Mouse (Mus musculus): ENCODE results near the gene Sh3gl3. TPM values are rescaled to one million over a fixed set of nuclear protein-coding genes. Genes with fewer than 3 reads are reported as not detected.

Sh3gl3 gene
- total RNA-seq, 1 experiment from 2014 or later: not detected

DNA sequence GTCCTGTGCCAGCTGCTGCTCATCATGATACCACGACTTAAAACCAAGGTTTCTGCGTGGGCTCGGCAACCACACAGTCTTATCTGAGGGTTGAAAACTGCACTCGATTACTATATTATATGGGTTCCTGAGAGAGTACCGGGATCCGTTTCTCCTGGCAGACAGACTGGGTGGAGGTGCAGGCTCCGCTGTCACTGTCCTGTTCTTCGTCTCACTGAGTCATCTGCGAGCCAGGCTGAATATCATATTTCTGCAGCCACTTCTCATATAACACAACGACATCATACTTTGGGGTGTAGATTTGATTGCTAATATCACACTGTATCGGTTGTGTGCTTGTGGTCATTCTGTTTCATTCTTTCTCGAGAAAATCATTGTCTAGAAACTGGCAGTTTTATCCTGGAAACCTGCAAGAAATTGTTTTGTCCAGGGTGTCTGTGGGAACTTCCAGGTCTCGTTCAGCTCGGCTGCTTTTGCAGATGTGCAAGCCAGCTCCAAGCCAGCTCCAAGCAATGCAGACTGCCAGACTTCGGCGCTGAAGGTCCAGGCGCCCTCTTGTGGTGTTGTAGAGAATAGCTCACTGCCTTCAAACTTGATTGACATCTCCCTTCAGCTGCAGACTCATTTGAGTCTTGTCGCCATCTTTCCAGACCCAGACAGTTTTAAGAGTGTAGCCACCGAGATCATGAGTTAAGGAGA lies 100.5 kb downstream of the Sh3gl3 start:
- ATAC-seq (replicated peaks; ENCODE audit: insufficient number of reproducible peaks, low FRiP score, low TSS enrichment, poor library complexity, severe bottlenecking): no peak

DNA sequence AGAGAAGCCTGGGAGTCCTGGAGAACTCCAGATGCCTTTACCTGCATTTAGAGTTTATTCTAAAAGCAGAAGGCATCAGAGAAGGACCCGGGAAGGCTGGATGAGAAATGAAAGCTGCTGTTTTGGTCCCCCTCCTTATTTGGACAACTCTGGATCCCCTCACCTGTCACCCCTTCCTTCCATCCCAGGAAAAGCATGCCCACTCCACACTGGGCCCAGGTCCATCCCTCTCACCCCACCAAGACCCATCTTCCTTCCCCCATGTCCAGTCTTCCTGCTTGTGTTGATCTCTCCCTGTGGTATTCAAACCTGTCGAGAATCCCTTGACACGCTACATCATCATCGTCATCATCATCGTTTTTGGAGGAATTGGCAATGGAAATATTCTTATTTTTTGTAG lies 101.3 kb downstream of the Sh3gl3 start:
- no peak for ATAC-seq (replicated peaks; ENCODE audit: insufficient number of reproducible peaks, low FRiP score, low TSS enrichment, poor library complexity, severe bottlenecking)

DNA sequence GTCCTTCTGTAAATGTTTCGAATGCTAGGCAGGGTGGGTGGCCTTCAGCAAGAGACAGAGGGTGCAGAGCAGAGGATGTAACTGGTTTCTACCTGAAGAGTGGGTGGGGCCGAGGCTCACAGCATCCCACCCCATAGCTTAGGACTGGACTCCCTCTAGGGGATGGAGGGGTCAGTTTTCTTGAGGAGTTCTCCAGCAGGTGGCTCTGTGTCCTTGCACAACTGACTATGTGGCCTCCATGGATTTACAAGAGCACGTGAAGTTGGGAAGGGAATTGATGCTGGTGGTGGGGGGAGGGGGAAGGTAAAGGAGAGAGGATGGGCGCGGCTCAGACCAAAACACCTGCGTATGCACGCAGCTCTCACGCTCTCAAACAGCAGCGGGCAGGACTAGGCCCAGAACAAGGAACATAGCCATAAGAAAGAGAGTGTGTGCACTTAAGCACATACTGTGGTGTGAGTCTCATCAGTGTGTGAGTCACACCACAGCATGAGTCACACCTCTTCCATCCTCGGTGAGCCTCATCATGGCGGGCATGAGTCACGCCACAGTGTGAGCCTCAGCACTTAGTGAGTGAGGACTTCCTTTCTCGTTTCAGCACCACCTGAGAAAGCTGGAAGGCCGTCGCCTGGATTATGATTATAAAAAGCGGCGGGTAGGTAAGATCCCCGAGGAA lies 102.0 kb downstream of the Sh3gl3 start:
- no peak for ATAC-seq (replicated peaks; ENCODE audit: insufficient number of reproducible peaks, low FRiP score, low TSS enrichment, poor library complexity, severe bottlenecking)

DNA sequence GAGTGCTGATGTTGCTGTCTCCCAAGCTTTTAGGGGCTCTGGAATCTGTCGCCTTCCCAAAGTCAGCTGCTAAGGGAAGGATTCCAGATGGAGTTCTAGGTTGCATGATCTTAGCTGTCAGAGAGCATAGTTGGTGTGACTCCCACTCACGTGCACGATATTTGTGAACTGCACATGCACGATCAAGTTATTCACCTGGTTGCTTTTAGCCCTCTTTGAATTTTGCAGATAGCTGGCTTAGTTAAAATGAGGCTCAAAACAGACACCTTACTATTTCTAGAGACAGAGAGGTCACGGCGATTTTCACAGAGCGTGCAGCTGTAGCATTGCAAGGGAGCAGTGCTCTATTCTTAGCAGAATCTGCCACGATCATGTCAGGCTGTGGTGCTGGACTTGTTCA lies 108.4 kb downstream of the Sh3gl3 start:
- no peak for ATAC-seq (replicated peaks; ENCODE audit: insufficient number of reproducible peaks, low FRiP score, low TSS enrichment, poor library complexity, severe bottlenecking)

DNA sequence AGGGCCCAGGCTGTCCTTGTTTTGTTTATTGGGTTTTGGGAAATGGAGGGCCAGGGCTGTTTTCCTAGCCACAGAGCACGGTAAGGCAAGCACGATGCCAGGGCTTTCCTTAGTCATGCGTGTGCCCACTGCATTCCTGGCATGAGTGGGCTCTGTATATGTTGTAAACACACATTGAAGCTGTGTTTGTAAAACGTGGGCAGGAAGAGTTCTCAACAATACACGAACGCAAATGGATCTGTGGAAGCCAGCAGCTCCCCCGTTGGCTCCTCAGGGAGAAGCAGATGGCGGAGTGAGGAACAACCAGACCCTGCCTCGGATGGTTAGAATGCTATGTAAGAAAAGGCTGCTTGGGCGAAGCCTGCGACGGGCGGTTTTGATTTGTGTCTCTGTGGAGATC lies 108.8 kb downstream of the Sh3gl3 start:
- no peak for ATAC-seq (replicated peaks; ENCODE audit: insufficient number of reproducible peaks, low FRiP score, low TSS enrichment, poor library complexity, severe bottlenecking)

DNA sequence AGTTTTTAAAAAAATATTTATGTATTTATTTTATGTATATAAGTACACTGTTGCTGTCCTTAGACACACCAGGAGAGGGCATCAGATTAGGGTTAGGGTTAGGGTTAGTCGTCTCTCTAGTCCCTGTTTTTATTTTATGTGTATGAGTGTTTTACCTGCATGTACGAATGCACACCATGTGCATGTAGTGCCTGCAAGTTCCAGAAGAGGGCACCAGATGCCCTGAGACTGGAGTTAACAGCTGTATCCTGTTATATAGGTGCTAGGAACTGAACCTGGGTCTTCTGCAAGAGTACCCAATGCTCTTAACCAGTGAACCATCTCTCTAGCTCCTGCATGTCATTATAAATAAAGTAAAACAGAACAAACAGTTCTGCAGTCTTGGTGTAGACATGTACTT lies 113.6 kb downstream of the Sh3gl3 start:
- no peak for ATAC-seq (replicated peaks; ENCODE audit: insufficient number of reproducible peaks, low FRiP score, low TSS enrichment, poor library complexity, severe bottlenecking)

DNA sequence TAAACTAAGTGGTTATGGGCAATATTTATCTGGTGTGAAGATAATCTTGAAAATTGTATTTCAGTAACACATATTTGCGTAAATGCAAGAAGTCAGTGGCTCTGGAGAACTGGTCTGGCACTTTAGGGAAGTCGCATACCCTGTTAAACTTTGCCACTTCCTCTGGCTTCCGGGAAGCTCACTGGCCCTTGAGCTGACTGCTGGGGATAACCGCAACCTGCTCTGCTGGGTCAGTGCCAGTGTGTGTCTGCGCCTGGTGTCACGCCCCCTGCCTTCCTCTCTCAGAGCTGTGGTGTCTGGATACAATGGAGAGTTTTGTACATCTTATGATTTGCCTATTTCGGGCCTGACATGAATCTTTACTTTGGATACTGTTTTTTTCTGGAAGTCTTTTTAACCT lies 119.8 kb downstream of the Sh3gl3 start:
- no peak for ATAC-seq (replicated peaks; ENCODE audit: insufficient number of reproducible peaks, low FRiP score, low TSS enrichment, poor library complexity, severe bottlenecking)

DNA sequence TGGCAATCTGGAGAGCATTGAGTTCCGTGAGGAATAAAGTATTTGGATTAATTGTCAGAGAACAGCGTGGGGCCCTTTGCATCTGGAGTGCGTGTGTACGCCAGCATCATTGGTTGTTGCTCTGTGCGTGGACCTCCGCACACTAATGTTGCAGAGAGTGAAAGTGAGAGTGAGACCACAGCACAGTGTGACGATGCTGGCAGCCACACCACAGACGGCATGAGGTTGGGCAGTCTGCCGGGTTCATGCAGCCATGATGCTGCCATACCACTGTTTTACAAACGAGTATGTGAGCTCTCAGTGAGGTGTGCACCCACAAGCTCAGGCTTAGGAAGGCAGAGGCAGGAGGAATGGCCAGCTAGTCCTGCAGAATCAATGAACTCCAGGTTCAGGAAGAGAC lies 120.4 kb downstream of the Sh3gl3 start:
- no peak for ATAC-seq (replicated peaks; ENCODE audit: insufficient number of reproducible peaks, low FRiP score, low TSS enrichment, poor library complexity, severe bottlenecking)

DNA sequence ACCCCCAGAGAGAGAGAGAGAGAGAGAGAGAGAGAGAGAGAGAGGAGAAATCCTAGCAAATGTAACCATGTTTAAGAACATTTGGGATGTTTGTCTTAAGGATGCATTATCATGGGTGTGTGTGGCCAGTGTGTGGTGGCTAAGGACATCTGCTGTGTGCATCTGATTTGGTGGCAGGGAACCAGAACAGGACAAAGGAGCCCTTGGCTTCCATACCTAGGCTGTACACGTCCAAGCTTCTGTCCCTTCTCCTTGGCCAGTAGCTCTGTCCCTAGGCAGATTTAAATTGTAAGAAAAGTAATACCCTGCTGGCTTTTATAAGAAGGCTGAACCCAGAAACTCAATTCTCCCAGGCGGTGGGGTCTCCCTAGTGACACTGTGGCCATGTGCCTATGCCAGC lies 121.0 kb downstream of the Sh3gl3 start:
- ATAC-seq (replicated peaks; ENCODE audit: insufficient number of reproducible peaks, low FRiP score, low TSS enrichment, poor library complexity, severe bottlenecking): no peak

DNA sequence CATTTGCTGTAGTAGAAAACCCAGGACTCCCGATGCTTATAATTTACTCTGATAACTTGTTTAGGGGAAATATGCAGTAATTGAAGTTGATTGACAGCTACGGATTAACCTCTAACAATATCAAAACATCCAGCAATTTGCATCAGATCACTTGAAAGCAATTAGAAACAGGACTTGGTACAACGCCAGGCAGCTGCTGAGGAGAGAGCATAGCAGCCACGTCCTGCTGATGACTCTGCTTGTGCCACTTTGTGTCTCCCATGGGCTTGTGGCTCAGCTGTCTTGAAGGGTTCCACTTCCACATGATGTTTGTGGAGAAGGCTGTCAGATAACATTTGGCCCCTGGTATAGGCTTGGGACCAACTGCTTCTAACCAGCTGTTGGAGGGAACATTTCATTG lies 134.8 kb downstream of the Sh3gl3 start:
- ATAC-seq (replicated peaks; ENCODE audit: insufficient number of reproducible peaks, low FRiP score, low TSS enrichment, poor library complexity, severe bottlenecking): no peak

DNA sequence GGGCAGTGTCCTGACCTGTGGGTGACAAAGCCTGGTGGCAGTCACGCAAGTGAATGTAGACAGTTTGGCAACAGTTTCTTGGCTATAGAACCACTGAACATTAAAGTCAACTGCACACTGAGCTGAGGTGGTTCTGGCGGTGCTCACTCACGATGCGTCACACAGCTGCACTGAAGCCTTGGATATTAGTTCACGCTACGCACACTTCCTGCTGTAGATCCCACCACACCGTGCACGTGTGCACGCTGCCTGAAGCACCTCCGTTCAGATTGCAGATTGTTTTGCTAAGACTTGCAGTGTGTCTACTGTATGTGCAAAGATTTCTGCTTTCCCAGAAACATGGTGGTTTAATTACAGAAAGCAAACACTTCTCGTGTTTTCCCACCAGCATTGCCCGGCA lies 144.9 kb downstream of the Sh3gl3 start:
- no peak for ATAC-seq (replicated peaks; ENCODE audit: insufficient number of reproducible peaks, low FRiP score, low TSS enrichment, poor library complexity, severe bottlenecking)

DNA sequence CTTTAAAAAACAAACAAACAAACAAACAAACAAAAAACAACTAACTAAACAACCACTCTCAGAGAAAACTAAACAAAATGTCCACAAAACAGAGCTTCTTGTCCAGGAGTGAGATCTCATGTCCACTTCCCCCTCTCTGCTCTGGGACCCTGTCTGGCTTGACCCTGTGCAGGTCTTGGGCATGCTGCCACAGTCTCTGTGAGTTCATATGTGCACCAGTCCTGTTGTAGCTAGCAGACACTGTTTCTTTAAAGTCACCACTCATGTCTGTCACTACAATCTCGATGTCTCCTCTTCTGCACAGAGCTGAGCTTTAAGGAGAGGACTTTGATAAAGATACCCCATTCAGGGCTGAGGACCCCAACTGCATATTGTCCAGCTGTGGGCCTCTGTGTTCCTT lies 153.0 kb downstream of the Sh3gl3 start:
- ATAC-seq (replicated peaks; ENCODE audit: insufficient number of reproducible peaks, low FRiP score, low TSS enrichment, poor library complexity, severe bottlenecking): no peak

DNA sequence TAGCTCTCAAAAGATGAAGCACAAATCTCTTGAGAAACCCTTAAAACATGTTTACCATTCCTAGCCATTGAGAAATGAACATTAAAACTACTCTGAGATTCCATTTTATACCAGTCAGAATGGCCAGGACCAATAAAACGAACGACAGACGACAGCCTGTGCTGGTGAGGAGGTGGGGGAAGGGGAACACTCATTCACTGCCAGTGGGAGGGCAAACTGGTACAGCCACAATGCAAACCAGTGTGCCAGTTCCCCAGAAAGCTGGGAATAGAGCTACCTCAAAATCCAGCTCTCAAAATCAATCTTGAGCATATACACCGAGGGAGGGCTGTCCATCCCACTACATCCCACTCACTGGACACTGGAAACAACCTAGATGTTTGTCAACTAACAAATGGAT lies 153.6 kb downstream of the Sh3gl3 start:
- no peak for ATAC-seq (replicated peaks; ENCODE audit: insufficient number of reproducible peaks, low FRiP score, low TSS enrichment, poor library complexity, severe bottlenecking)

DNA sequence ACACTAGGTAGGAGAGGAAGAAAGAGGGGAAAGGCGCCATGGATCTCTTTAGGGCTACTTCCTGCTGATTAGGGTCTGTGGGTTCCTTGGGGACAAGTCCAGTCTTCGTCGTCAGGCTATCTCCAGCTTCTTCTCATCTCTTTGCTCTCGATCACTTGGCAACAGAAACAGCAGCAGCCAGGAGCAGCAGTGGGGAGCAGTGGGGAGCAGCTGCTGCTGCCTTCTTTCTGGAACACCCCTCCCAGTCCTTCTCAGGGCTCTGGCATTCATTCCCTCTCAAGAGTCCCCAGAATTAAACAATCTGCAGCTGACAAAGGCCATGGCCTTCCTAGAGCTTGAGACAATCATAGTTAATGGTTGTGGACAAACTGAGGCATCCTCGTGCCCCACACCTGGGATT lies 154.2 kb downstream of the Sh3gl3 start:
- ATAC-seq (replicated peaks; ENCODE audit: insufficient number of reproducible peaks, low FRiP score, low TSS enrichment, poor library complexity, severe bottlenecking): no peak

DNA sequence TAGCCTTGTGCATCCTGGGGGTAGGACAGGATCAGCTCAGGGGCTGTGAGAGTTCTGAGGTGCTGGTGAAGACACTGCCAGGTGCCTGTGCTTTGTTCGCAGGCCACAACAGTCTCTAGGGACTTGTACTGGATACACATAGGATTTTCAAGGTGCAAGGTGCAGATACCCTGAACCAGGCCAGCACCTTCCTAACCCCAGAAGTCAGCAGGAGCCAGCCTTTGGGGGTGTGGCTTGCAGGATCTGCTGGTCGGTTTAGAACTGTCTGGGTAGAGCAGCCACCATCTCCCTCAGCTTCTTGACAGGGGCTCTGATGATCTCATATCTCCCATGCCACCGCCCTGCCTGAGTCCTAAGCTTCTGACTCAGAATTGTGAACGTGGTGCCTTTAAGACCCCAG lies 156.2 kb downstream of the Sh3gl3 start:
- ATAC-seq (replicated peaks; ENCODE audit: insufficient number of reproducible peaks, low FRiP score, low TSS enrichment, poor library complexity, severe bottlenecking): no peak

DNA sequence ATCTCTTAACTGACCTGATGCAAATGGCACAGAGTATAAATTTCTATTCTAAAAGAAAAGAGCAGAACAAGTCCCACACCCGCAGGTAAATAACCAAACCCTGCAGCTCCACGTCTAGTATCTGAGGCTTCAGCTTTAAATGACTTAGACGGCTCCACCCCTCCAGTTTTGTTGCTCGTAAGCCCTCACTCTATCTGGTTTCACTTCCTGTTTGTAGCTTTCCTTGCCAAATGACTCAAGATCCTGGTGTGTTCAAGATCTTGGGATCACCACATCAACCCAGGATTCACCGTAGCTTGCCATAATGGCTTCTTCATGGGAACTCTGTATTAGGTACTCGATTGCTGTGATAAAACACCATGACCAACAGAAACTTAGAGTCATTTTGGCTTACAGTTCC lies 157.2 kb downstream of the Sh3gl3 start:
- no peak for ATAC-seq (replicated peaks; ENCODE audit: insufficient number of reproducible peaks, low FRiP score, low TSS enrichment, poor library complexity, severe bottlenecking)

DNA sequence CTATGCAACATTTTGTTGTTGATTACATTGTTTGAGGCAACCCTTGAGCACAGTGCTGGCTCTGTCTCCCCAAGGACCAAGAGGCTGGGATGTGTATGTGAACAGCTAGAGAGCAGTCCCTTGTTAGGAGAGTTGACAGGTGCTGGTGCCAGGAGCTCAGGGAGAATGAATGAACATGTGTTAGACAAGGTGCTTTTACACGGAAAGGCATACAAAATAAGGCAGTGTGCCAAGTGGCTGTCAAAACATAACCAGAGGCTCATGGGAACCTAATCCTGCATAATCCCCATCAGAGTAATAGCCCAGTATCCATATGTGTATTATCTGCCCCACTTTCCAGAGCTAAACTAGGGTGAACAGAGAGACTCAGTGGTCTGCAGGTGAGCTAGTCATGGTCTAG lies 160.4 kb downstream of the Sh3gl3 start:
- ATAC-seq (replicated peaks; ENCODE audit: insufficient number of reproducible peaks, low FRiP score, low TSS enrichment, poor library complexity, severe bottlenecking): no peak

DNA sequence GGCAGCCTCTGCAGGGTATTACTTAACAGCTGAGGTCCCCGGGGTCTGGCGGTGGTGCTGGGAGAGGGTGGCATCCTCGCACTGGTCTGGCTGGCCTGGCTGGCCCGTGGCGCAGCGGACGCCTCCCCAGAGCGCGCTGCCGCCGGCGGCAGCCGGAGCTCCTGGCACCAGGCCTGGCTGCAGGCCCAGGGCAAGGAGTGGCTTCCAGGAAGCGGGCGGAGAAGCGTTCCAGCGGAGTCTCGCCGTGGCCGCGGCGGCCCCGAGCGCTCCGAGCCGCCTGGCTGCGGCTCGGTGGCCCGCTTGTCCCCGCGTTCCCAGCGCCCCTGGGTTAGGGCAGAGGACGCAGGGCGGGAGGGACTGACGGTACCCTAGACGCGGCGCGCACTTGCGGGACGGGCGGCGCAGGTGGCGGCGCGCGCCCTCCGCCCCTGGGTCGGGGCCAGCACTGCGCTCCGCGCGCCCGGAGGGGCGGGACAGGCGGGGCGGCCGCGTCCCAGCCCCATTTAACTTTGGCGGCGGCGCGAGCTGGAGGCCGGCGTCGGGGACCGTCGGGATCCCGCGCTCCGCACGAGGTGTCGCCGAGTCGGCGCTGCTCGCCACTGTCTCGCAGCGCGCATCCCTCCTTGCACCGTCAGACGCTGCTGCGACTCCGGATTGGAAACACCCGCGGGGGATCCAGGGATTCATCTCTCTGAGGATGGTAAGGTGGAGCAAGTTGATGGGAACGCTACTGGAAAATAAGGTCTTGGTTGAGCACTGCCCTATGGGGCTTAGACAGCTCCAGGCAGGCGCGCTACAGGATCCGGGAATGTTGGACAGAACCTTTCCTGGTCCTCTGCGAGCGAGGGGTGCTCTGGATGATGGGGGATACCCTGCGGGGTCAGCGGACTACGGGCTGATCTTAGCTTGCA lies 161.8 kb downstream of the Sh3gl3 start, which contains the start of gene Adamtsl3:
TSS of gene Adamtsl3 (plus strand) at position 484 of the 911 bp plus-strand sequence.
- ATAC-seq (replicated peaks; ENCODE audit: insufficient number of reproducible peaks, low FRiP score, low TSS enrichment, poor library complexity, severe bottlenecking): no peak

DNA sequence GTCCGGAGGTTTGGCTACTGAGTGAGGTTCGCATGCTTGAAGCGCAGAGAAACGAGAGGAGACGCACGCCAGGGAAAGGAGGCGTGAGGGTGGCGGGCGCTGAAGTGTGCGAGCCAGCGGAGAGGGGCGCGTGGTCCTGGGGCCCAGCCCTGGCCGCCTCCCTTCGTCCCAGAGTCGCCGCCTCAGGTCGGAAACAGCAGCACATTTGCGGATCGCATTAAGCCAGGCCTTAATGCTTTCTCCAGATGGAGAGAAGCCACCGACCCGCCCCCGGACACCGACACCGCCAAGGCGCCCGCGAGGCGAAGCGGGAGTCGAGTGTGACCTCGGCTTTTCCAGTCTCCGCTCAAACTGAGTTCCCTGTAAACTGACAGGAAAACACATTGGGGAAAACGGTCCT lies 162.5 kb downstream of the Sh3gl3 start:
- ATAC-seq (replicated peaks; ENCODE audit: insufficient number of reproducible peaks, low FRiP score, low TSS enrichment, poor library complexity, severe bottlenecking): no peak

DNA sequence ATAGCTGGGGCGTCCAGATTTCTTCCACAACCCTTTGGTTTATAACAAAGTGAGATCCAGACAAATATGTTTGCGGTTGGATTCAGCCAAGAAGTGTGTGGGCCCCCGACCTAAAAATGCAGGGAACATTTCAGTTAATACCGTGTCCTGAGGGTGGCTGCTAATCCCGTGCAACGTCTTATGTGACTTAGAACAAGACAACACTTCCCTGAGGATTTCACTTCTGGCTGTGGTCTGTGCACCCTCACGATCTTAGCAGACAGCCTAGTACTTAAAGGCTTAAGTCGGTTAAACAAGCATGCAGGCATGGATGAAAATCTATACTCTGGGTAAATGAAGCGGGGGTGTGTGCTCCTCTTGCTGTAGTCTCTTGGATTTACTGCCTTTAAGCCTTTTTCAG lies 164.5 kb downstream of the Sh3gl3 start:
- no peak for ATAC-seq (replicated peaks; ENCODE audit: insufficient number of reproducible peaks, low FRiP score, low TSS enrichment, poor library complexity, severe bottlenecking)

All from monocyte, adult 5-6 weeks (primary cell).